Mouse (Mus musculus) heart, postnatal 36 days (tissue): Measurements from ENCODE around the gene Olfr295. TPM values are rescaled to one million over a fixed set of nuclear protein-coding genes. Genes with fewer than 3 reads are reported as not detected.

ENCODE experiments used
- DNase-seq, 2 experiments: peaks; one replicate each; pipeline ENCODE4 v3.0.0; 2021 to 2022
- intact Hi-C: fragments of 180-260 bp; cut with DNase I; formaldehyde crosslinking; loops from one replicate; pipeline ENCODE4 v1.15.1; 2025
- total RNA-seq, 2 experiments: library from RNA; stranded (reverse); gene quantifications; 2 replicates each; pipeline ENCODE4 v1.2.3; 2021

The Olfr295 gene
- not detected for total RNA-seq

DNA sequence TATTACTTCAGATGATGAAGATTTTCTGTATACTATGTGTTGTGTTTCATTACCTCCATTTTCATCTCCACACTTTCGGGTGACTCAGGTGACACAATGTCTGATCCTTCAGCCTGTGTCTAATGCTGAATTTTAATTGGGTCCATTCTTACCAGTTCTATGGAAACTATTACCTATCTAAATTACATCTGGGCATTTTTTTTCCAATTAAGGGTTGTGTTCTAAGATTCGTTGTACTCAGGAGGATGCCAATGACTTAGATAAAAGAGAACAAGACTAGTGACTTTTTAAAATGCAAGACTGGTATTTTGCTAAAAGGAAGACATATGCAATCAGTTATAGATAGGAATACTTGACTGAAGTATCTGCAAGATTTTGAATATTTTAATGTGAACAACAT is at the start of gene Olfr295:
Olfr295 (plus strand) TSS at position 301 of the 400 bp plus-strand sequence.
- intact Hi-C loops = no loop called here
- no peak for DNase-seq

DNA sequence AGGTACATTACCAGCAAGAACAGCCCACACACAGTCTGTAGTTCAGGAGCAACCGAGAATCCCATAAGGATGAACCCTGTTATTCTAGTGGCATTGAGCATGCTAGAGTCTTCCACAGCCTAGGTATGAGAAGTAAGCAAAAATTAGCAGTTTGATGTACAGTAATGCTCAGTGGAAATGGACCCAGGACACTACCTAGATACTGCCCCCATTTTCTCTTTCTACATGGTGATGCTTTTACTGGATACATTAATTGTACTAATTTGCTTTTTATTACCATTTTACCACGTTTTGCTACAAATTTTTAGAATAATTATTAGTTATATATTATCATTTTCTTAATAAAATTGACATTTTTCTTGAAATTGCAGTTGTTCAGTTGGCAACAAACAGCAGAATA is 32.9 kb downstream of the Olfr295 start, which contains the start of gene Olfr294:
Olfr294 (minus strand) TSS at position 101 of the 400 bp plus-strand sequence.
- no peak for DNase-seq
- intact Hi-C loops = no loop called here

Other genes with a start within 250 kb of the Olfr295 start
- not detected for gene Olfr307, start 246.3 kb upstream of the Olfr295 start, total RNA-seq
- gene Olfr305, start 216.9 kb upstream of the Olfr295 start, total RNA-seq = not detected
- gene Olfr304, start 197.2 kb upstream of the Olfr295 start, total RNA-seq = not detected
- gene Olfr303, start 186.1 kb upstream of the Olfr295 start, total RNA-seq = not detected
- gene Olfr301, start 180.0 kb upstream of the Olfr295 start, total RNA-seq = not detected
- not detected for gene Olfr299, start 123.9 kb upstream of the Olfr295 start, total RNA-seq
- not detected for gene Olfr298, start 91.4 kb upstream of the Olfr295 start, total RNA-seq
- gene Olfr297, start 63.9 kb upstream of the Olfr295 start, total RNA-seq = not detected
- not detected for gene Olfr294, start 32.8 kb downstream of the Olfr295 start, total RNA-seq
- gene Olfr293, start 65.2 kb downstream of the Olfr295 start, total RNA-seq = not detected
- not detected for gene Olfr292, start 104.5 kb downstream of the Olfr295 start, total RNA-seq
- gene Folh1, start 192.1 kb downstream of the Olfr295 start, total RNA-seq = under 1 TPM in 1 of 2 experiments, not detected in 1; 0.44 TPM
- gene Vmn2r77, start 211.2 kb downstream of the Olfr295 start, total RNA-seq = not detected